Mouse (Mus musculus): ENCODE results near the gene Slc39a5.

The Slc39a5 gene

DNA sequence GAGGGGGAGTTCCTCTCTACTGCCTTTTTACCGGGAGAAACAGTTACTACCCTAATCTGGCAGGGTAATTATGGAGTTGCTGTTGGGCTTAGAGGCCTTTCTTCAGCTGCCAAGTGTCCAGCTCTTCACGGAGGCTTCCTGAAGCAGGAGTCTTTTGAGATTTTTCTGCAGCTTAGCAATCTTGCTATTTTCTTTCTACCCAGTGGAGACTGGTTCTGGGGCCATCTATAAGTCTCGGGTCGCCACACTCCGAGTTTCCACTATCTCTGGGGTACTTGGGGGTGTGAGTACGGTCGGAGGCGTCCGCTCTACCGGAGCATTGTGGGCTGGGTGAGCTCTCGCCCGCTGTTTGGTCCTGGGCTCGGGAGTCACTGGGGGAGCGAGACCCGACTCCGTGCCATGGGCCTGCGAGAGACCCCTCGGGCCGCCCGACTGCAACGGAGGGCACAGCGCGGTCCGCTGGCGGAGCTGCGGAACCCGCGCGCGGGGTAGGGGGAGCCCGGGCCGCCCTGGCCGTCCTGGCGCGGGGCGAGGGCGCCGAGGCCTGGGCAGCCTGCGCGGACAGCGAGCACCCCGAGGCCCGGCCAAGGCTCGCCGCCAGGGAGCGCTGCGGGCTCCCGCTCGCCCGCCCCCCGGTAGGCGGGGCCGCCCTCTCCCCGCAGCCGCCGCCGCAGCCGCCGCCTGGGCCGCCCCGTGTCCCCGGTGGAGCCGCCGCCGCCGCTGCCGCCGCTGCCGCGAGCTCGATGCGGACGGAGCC lies 24.4 kb downstream of the Slc39a5 start, which contains the start of gene Ankrd52:
Gene Ankrd52 (plus strand): TSS at position 661 of the 757 bp plus-strand sequence.
- DNase-seq (ENCODE audit: low spot score in 2 of 2): peak; percentile 89 to 96

- no peak for DNase-seq (ENCODE audit: low spot score in 2 of 2)
Observed at GRCm38 (mm10) chr10:128376099-128376454, 25.0 kb downstream of the Slc39a5 start.

DNA sequence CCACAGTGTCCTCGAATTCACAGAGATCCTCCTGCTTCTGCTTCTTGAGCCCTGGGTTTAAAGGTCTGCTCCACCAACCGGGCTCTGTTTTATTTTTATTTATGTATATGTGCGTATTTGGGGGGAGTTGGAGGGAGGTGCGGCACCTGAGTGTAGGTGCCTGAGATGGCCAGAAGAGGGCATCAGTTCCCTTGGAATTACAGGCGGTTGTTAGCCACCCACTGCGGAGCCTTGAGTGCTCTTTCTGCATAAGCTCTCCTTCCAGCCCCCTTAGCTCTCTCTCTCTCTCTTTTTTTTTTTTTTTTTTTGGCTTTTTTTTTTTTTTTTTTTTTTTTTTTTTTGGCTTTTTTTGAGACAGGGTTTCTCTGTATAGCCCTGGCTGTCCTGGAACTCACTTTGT lies 26.6 kb downstream of the Slc39a5 start:
- DNase-seq (ENCODE audit: low spot score in 2 of 2): no peak

DNA sequence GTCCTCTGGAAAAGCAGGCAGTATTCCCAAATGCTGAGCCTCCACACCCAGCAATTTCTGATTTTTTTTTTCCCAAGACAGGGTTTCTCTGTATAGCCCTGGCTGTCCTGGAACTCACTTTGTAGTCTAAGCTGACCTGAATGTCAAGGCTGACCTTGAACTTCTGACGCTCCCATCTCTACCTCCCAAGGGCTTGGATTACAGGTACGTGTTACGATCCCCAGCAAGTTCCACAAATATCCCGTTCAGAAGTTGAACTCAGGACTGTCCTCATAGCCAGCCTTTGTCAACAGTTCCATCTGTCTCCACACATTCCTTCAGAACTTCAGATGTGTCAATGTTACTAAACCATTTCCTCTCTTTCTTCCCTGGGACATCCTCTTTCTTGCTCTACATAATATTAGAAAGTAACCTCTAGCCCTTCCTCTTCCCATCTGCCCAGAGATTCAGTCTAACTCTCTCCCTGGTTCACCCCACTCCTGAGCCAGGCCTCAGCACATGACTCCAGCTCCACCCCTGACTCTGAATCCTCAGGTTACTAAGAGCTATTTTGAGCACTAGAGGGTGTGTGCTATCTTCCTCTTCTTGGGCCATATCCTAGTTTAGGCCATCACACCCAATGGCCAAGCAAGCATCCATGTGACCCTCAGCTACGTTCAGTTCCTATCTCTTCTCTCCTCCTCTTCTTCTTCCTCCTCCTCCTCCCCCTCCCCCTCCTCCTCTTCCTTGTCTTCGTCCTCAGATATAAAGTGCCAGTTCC lies 27.9 kb downstream of the Slc39a5 start:
- DNase-seq (ENCODE audit: low spot score in 2 of 2): no peak

- no peak for DNase-seq (ENCODE audit: low spot score in 2 of 2)
Observed at GRCm38 (mm10) chr10:128372142-128372541, 28.9 kb downstream of the Slc39a5 start.

DNA sequence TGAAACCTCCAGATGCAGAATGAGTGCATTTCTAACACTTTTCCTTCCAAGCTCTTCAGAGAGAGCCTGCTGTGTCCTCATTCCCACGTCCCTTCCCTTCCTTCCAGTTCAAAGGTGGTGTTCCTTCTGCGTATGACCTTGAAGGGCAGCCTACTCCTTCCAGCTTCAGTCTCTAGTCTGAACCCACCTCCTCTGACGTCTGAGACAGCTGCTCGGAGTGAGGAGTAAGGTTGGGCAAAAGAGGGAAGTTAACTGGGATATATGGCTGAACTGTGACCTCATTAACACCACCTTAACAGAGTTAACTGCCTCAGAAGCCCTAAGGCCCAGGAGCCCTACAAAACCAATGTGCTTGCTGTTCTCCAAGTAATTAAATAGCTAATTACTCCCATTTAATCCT lies 30.4 kb downstream of the Slc39a5 start:
- DNase-seq (ENCODE audit: low spot score in 2 of 2): no peak

GRCm38 (mm10) chr10:128370021-128370420 lies 31.0 kb downstream of the Slc39a5 start:
- DNase-seq (ENCODE audit: low spot score in 2 of 2): no peak

GRCm38 (mm10) chr10:128369599-128369998 lies 31.4 kb downstream of the Slc39a5 start:
- no peak for DNase-seq (ENCODE audit: low spot score in 2 of 2)

GRCm38 (mm10) chr10:128369218-128369543 lies 31.8 kb downstream of the Slc39a5 start:
- DNase-seq (ENCODE audit: low spot score in 2 of 2): no peak

- DNase-seq (ENCODE audit: low spot score in 2 of 2): peak; percentile 85 to 93
Observed at GRCm38 (mm10) chr10:128368402-128369217, 32.4 kb downstream of the Slc39a5 start, which contains the start of gene Coq10a. Gene Coq10a, minus strand, starts transcription at chr10:128368997.

DNA sequence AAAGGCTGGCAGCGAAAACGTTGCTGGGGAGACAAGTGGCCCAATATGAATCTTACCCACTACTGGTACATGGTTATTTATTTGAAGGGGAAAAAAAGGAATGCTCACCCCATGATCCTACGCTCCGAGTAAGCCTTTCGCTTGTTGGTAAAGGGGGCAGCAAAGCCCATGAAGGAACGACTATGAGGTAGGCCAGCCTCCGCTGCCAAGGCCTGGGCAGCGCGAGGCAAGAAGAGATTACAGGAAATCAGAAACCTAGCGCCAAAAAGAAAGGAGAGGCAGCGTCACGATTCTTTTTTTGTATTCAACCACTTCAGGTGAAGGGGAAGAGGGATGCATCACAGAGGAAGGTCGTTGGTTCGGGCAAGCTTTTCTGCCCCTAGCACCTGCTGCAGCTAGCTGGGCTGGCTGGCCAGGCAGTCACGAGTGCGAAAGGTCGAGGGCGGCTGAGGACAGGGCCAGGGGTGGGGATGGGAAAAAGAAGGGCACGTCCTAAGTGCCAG lies 33.1 kb downstream of the Slc39a5 start:
- no peak for DNase-seq (ENCODE audit: low spot score in 2 of 2)

DNA sequence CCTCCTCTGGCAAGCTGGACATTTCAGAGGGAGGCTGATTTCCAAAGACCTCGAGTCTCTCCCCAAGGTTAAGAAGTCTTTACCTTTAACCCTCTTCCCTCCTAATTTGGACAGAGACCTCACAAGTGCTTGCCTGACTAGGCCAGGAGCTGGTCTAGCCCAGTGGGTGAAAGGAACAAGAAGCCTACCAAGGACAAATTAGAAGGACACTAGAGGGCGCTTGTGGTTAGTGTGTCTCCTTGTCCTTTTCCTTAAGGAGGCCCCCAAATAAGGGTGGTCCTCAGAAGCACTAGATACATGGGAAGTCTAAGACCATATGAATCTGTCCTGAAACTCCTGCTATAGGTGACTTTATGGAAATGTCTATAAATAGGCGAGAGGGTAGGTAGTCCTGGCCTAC lies 38.5 kb downstream of the Slc39a5 start:
- DNase-seq (ENCODE audit: low spot score in 2 of 2): no peak

GRCm38 (mm10) chr10:128361836-128362235 lies 39.2 kb downstream of the Slc39a5 start:
- DNase-seq (ENCODE audit: low spot score in 2 of 2): no peak

- no peak for DNase-seq (ENCODE audit: low spot score in 2 of 2)
Observed at GRCm38 (mm10) chr10:128359226-128359625, 41.8 kb downstream of the Slc39a5 start.

DNA sequence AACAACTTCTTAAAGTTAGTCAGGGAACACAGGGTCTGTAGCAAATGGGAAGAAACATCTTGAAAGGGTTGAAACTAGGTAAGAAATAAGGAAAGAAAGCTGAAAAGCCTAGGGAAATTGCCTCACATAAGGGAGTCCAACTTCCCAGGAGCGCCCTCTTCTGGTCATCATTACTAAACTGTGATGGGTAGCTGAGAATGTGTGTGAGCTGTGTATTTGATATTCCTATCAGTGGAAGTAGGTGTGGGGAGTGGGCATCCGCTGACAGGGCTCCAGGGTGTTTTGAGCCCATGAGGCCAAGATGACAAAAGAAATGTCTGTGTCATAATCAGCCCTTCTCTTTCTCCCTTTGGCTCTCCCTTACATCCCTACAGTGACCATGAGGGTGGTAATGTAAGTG lies 42.2 kb downstream of the Slc39a5 start:
- DNase-seq (ENCODE audit: low spot score in 2 of 2): peak; percentile 57 to 84

DNA sequence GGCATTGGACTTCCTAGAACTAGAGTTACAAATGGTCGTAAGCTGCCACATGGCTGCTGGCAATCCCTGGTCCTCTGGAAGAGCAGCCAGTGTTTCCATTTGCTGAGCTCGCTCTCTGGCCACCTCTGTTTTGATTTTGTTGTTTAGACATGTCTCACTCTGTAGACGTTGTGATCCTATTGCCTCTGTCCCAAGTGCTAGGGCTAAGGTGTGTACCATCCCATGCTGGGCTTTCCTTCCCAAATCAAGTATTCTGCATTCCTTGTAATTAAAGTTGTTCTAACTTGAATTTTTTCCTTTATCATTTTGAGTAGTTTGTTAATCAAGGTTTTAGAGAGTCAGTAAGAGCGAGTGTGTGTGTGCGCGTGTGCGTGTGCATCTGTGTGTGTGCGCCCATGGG lies 53.5 kb downstream of the Slc39a5 start:
- no peak for DNase-seq (ENCODE audit: low spot score in 2 of 2)

Data from spleen, postnatal 4 days (tissue).